Mouse (Mus musculus) kidney, adult 8-10 months (tissue): ENCODE results near the gene Ankrd23.
A peak's percentile ranks its signal among the peaks of the same experiment; 100 is the strongest.

Experiments
- DNase-seq, 2 experiments: peaks; one replicate each; pipeline ENCODE4 v3.0.0; 2022

Ankrd23 gene

DNA sequence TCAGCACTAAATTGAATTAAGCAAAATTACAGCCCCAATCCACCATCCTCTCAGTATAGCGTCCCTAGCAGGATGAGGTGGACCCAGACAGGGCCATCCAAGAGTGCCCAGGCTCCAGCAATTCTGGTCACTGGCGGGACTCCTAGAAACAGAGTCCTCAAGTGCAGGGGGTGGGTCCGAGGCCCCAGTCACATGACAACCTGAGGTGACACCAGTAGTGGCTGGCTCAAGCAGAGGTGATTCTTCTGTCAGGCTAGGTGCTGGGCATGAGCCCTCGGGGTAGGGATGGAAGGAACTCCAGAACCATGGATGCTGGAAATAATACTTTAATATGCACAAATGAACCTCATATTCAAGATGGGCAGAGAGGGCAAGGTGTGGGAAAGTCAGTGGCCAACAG, 25.7 kb upstream of the Ankrd23 start:
- DNase-seq = no peak

DNA sequence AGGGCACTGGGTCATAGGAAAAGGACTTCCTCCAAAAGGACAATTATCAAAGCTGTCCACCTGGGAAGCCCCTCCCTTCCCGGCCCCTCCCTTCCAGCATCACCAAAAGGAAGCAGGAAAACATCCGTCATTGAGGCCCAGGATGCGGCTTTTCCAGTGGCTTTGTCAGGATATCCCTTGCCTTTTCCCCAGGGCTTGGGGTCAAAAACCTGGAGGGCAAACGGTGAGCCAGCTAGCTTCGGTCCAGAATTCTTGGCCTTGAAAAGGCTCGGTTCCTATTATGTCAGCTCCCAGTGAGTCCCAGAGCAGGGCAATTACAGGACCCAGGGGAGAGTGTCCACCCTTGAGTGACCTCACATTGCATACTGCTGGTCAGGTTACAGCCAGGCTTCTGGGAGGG, 24.2 kb upstream of the Ankrd23 start:
- DNase-seq = peak; percentile 63 to 74

GRCm38 (mm10) chr1:36559888-36560287, 23.2 kb upstream of the Ankrd23 start:
- no peak for DNase-seq

DNA sequence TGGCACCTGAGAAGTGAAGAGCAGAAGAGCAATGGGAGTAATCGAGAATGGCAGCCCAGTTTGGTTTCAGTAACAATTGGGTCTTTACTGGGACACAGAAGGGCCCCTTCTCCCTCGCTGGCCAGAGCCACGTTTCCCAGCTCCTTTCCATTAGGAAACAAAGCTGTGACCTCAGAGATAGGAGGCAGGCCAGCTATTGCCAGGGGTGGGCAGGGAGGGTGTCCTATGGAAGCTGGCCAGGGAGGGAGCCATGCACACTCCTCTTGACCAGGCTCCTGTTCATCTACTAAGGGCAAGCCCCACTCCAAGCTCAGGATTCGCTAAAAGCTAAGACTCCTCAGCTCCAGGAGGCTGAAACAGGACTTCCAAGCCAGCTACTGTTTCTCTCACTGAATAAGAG, 22.6 kb upstream of the Ankrd23 start:
- DNase-seq = no peak

DNA sequence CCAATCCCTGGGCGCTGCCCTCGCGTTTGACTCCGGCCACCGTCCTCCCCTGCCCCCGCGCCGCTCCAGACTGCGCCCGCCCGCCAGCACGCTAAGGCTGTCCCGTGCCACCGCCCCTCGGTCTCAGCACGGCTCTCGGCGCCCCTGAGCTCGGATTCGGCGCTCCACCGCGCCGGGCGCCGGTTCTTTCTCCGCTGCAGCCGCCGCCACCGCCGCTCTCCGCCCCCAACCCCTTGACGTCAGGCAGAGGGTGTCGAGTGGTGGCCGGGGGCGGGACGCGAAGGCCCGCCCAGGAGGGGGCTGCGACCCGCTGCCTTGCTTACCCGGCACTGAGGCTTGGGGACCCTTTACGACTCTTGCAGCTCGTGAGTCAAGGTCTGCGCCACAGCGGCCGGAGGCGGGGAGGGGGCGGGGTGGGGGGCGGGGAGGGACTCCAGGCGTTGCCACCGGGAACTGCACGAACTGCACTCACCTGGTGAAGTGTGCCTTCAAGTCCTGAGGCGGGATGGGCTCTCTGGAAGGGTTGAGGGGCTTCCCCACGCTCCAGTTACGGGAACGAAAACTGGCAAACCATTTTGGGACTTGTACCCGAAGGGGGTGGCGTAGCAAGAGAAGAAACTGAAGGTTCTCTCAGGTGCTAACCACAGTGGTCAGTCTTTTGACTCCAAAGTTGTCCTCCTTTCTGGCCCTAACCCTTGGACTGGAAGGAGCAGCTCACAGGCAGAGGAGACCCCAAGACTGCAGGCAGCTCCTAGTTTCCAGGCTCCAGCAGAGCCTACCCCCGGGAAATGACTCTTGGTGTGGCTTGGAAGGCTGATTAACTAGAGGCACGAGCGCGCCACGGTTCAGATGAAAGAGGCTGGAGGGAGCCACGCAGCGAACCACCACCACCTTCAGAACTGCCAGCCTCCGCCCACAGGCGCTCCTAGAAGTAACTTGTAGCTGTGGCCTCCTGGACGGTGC, 21.6 kb upstream of the Ankrd23 start, which contains the start of gene Sema4c:
Gene Sema4c (minus strand): TSS at position 319 of the 963 bp plus-strand sequence.
- DNase-seq = peak in 1 of 2 experiments; percentile 48

DNA sequence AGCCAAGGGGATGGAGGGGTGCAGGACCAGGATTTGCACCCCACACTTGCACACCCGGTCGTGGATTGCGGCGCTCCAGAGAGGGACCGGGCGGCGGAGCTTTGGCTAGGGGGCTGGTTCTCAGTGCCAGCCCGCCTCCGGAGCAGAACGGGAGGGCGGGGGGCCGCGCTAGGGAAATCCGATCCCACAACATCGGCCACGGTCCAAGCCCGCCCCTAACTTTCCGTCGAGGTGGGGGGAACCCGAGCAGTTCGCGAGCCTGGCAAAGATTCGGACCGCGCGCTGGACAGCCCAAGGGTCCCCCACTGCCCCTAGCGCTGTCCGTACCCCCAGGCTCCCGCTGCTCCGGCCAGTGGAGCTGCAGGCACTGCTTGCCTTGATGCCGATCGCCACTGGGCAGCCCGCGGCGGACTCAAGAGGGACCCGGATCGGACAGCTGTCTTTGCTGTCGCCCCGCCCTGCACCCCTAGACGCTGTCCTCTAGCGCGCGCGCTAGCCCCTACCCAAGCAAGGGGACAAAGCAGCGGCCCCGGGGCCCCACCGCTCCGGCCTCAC, 20.9 kb upstream of the Ankrd23 start:
- peak; percentile 62 to 69 for DNase-seq

GRCm38 (mm10) chr1:36556553-36557456, 20.1 kb upstream of the Ankrd23 start:
- peak; percentile 83 to 84 for DNase-seq

- no peak for DNase-seq
These were observed 19.2 kb upstream of the Ankrd23 start for GRCm38 (mm10) chr1:36555798-36556395.

DNA sequence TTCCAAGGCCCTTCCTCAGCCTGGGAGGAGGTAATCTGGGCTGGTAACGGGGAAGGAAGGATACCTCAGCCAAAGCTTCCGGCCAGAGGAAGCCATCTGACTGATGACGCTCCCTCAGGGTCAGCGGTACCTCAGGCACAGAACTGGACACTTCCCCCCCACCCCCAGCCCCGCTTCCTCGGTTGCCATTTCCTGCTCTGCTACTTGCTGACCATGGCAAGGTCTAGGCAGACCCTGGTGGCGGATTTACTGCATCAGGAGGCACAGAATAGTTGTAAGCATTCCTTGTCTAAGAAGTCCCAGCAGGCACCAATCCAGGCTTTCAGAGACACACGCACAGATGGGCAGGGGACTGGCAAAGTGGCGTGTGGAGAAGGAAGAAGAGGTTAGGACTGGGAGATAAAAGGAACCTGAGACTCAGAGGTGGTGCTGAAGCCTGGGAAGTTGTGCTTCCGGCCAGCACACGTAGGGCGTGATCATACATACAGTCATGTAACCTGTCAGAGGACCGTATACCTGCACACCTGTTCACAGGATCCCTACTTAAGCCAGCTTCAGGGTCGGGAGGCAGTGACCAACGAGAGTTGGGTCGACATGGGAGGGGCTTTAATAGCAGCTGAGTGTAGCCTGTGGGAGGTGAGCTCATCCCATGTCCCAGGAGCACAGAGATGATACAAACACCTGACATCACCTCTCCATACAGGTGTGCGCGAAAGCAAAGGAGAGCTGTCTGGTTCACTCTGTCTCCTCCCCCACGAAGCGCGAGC, 18.1 kb upstream of the Ankrd23 start:
- DNase-seq = peak in 1 of 2 experiments; percentile 45

DNA sequence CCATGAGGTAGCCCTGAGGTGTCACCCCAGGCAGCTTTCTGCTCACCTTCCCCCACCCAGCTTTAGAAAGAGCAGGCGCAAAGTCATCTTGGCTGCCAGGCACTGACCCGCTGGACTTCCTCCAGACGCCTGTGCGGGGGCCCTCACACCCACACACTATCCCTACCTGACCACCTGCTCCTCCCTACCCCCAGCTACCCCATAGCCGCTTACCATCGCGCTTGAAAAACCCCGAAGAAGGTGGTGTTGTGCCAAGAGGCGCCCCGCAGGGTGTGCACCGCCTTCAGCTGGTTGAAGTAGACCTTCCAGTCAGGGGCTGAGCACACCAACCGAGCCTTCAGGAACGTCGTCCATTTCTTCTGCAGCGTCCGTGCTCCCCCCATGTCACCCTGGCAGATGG, 15.8 kb upstream of the Ankrd23 start:
- no peak for DNase-seq

- DNase-seq = no peak
These were observed 15.2 kb upstream of the Ankrd23 start for GRCm38 (mm10) chr1:36551904-36552303.

DNA sequence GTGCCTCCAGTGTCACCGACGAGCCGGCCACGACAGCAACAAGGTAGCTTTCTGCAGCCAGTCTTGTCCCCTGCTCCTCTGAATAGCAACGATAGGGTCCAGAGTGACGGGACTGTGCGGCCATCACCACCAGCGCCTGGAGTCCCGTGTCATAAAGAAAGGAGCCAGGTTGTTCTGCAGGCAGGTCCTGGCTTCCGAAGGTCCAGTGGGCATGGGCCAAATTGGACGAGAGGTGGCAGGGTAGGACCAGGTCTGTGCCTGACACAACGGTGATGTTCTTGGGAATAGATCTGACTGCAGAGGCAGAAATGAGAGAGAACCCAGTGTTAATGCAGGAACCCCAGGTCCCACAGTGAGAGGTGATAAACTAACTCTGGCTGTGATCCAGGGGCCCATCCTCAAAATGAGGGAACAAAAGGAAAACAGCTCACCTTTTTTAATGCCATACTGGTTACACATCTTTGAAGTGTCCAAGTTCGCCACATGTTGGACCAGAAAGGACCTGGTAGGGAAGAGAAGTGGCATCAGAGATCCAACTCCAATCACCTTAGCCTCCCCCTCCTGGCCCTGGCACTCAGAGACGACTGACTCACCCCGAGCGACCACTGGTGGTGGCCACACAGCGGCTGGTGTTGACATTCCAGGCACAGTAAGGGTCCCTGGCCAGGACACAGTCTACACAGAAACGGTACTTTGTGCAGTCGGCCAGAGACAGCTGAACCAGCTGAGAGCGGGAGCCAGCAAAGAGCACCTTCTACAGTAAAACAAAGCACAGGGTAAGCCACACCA, 13.6 kb upstream of the Ankrd23 start:
- DNase-seq = no peak

DNA sequence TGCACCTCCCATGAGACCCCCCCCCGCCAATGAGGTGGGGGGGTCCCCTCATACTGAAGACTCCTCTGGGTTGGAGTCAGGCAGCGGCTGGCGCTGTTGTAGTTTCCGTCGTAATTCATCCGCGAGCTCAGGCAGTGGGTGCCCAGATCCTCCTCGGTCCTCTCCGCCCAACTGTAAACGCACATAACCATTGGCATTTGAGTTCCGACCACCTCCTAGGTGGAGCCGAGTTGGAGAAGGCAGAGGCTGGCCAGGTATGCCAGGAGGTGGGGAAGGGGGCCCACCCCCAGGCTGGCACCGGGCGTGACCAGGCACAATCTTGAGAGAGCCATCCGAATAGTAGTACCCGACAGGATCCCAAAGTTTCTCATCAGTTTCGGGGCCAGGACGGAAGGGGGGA, 12.8 kb upstream of the Ankrd23 start:
- DNase-seq = no peak

DNA sequence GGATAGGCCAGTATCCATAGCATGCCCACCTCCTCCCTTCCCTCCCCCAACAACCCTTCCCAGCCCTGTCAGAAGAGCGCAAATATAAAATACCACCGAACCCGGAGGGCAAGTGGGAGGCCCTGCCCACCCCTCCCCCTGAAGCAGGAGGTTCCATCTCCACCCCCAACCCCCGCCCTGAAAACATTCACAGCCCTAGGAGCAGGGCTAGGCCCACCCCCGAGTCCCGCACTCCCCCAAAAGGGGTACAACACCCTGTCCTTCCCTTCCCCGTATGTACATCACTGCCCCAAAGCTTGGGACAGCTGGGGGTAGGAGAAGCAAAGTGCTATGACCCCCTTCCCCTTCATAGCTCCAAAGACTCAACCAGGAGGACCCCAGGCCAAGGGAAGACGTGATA, 12.1 kb upstream of the Ankrd23 start:
- DNase-seq = no peak

DNA sequence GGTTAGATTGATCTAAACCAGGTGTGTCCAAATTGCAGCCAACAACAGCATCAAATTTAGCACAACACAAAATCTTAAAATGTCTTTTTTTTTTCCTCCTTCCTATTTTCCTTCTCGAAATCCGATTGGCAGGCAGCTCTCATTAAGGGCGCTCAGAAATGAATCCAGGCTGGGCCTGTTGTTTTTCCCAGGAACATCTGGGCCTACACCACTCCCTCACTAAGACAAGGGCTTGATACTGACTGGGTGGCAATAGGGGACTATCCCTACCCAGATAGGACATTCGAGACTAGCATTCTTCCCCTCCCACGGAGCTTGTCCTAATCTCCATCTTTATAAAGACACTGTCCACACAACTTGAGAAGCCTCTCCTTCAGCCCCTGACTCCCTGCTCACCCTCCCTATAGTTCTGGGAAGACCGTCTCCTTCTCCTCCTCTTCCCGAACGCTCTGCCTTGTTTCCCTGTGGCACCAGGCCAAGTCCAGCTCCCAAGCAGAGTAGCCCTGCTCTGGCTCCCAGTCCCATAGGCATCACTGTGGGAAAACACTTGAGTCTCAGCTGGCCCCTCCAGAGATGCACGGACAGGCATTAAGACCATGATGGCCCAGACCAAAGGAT, 11.4 kb upstream of the Ankrd23 start:
- DNase-seq = no peak

DNA sequence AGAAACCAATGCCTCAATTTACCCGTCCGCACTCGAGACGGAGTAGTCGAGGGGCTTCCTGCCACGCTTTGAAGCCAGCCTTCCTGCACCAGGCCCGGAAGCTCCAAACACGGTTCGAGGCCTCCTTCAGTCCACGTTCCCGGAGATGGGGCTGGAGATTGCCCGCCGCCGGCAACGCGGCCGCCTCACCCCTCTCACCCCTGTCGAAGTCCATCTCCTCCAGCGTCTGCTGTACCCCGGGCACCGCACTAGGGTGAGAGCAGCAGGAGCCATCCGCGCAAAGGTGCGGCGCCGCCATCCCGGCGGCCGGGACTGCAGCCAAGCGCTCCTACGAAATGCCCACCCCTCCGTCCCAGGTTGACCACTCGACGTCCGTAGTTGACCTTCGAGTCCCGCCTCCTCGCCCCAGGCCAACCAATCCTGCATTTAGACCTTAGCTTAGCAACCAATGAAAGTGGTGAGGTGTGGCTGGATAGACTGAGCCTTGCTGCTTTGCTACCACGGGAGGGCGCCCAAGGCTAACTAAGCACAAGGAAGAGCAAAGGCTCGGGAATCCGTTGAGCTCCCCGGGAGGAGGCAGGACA, 10.3 kb upstream of the Ankrd23 start, which contains the start of gene Ankrd39:
Gene Ankrd39 (minus strand): TSS at position 558 of the 584 bp plus-strand sequence.
- peak; percentile 99 for DNase-seq

DNA sequence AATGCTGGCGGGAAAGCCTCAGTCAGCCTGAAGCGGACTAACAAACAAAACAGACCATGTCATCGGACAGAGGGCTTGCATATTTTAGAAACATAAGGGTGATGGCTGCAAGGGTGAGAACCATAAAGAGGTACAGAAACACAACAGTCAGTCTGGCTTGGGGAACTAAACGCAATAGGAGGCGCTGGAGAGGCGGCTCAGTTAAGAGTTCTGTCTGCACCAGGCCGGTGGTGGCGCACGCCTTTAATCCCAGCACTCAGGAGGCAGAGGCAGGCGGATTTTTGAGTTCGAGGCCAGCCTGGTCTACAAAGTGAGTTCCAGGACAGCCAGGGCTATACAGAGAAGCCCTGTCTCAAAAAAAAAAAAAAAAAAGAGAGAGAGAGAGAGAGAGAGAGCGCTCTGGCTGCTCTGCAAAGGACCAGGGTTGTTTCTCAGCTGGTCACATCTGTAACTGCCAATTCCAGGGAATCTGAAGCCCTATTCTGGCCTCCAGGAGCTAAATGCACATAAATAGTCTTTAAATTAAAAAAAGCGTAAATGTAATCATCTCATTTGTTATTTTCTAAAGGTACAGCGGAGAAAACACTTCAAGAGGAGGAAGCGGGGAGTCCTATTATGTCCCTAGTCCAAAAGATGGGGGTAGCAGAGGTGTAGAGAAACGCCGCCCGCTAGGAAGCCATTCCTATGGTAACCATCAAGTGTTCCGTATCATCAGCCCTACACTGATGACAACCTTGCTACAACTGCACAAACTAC, 9.3 kb upstream of the Ankrd23 start:
- no peak for DNase-seq

DNA sequence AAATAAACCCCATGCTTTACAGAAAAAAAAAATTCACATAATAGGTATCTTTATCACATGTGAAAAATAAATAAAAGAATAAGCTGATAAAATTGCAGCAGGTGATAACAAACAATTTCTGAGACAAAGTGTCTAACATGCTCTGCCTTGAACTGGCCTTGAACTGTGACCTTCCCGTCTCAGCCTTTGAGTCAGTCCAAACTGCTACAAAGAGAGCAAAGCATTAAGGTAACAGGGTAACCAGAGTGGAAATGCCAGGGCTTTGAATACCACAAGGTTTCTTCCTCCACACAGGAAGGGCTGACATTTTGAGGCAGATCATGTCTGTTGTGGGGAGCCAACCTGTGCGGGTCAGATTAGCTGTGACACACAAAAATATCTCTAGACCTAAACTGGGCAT, 8.7 kb upstream of the Ankrd23 start:
- DNase-seq = no peak

- DNase-seq = no peak
These were observed 6.2 kb upstream of the Ankrd23 start for GRCm38 (mm10) chr1:36542925-36543324.
